Mouse (Mus musculus) neural tube, embryonic 11.5 days (tissue): ENCODE measurements around the gene Arhgap31. TPM values are rescaled to one million over a fixed set of nuclear protein-coding genes. Genes with fewer than 3 reads are reported as not detected.

ENCODE experiments used
- ATAC-seq: fragments of 200-750 bp; cut with Nextera tagmentation; 2 replicates; pipeline ENCODE4 v1.8.0; 2017; ENCODE audit warnings: moderate number of reproducible peaks, mild to moderate bottlenecking, moderate TSS enrichment, moderate library complexity; ENCODE audit not compliant: insufficient read depth, low FRiP score, low TSS enrichment
- DNase-seq: peaks from one replicate; pipeline ENCODE4 v3.0.0-alpha.2; 2015; ENCODE audit warnings: low spot score
- H3K27ac ChIP-seq: fragments of 300-500 bp; sonication (generic); 2 replicates; pipeline ENCODE4 v1.5.1; 2014; ENCODE audit warnings: low read depth, mild to moderate bottlenecking, low read length
- H3K27me3 ChIP-seq: fragments of 300-500 bp; sonication (generic); 2 replicates; pipeline ENCODE4 v1.6.1; 2014; ENCODE audit warnings: mild to moderate bottlenecking, low read length, mixed read lengths; ENCODE audit not compliant: control insufficient read depth, insufficient read depth
- H3K36me3 ChIP-seq: fragments of 300-500 bp; sonication (generic); 2 replicates; pipeline ENCODE4 v1.6.1; 2014; ENCODE audit warnings: mild to moderate bottlenecking, low read length, moderate library complexity, mixed read lengths; ENCODE audit not compliant: control insufficient read depth, insufficient read depth
- H3K4me1 ChIP-seq: fragments of 300-500 bp; sonication (generic); 2 replicates; pipeline ENCODE4 v1.6.1; 2014; ENCODE audit warnings: low read length, mixed read lengths; ENCODE audit not compliant: control insufficient read depth, insufficient read depth
- H3K4me2 ChIP-seq: fragments of 300-500 bp; sonication (generic); 2 replicates; pipeline ENCODE4 v1.6.1; 2014; ENCODE audit warnings: low read depth, mild to moderate bottlenecking, moderate library complexity
- H3K4me3 ChIP-seq: fragments of 300-500 bp; sonication (generic); 2 replicates; pipeline ENCODE4 v1.5.1; 2014; ENCODE audit warnings: low read depth, low read length
- H3K9ac ChIP-seq: fragments of 300-500 bp; sonication (generic); 2 replicates; pipeline ENCODE4 v1.6.1; 2014; ENCODE audit warnings: mild to moderate bottlenecking, low read length
- H3K9me3 ChIP-seq: fragments of 300-500 bp; sonication (generic); 2 replicates; pipeline ENCODE4 v1.6.1; 2016; ENCODE audit warnings: low read length; ENCODE audit not compliant: control insufficient read depth
- WGBS: fragments of 180-500 bp; shearing (Covaris S2); extraction: QIAGEN DNeasy Blood & Tissue Kit; methylation state at CpG from one replicate; pipeline ENCODE4 v1.1.7; 2014; 5-methylcytosine and 5-hydroxymethylcytosine counted together
- polyA plus RNA-seq: library from polyadenylated mRNA; unstranded; fragments of >200 nt; fragmentation: Nextera tagmentation; extraction: Ambion mirVana; gene quantifications from 2 replicates; pipeline ENCODE4 v1.2.1, GENCODE M21; 2014

The Arhgap31 gene
- polyA plus RNA-seq, 1 experiment from 2014 or later, result 7.7 TPM

DNA sequence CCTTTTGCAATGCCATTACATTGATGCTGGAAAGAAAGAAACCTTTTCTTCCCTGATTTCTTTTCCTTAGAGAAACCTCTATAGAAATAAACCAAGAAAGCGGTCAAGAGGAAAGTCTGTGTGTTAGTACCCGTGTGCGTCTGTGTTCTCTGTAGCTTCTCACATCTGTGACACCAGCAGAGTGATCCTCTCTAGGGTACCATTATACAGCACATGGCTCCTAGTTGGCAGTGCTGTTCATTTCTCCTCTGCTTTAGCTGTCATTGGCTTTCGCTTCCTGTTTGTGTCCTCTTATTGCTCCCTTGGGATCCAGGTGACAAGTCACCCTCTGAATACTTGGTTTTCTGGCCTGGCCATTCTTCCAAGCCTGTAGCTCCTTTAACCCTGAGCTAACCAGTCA, 125.5 kb downstream of the Arhgap31 start:
- 85% methylated on average over 4 of the region's 4 CpGs for WGBS
- H3K27me3 ChIP-seq, result no peaks in the 10 kb centered on the region
- H3K9ac ChIP-seq, result no peak overlapping the region
- H3K27ac ChIP-seq, result no peak overlapping the region
- no peak overlapping the region for H3K4me3 ChIP-seq
- H3K4me1 ChIP-seq, result no peaks in the 10 kb centered on the region
- no peak for DNase-seq
- H3K9me3 ChIP-seq, result no peaks in the 10 kb centered on the region
- ATAC-seq, result no peak
- peaks cover 13% of the 10 kb centered on the region for H3K36me3 ChIP-seq
- no peak overlapping the region for H3K4me2 ChIP-seq

DNA sequence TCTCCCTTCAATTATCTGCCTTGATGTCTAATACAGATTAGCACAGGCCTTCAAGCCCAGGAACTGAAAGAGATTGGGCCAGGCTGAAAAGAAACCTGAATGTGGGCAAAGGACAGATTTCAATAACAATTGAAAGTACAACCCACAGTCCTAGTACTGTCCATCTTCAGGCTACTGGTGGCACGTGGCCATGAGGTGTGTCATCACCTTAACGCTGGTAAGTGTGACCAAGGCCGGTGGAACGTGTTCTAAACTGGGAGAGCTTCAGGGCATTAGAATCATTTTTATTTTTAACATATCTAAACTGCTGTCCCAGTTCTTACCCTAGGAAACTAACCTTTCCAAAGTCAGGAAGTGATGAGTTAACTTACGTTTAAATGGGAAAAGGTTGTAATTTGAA, 125.9 kb downstream of the Arhgap31 start:
- ATAC-seq, result no peak
- Histone ChIP-seq H3K9ac (no peak overlapping the region), H3K36me3 (peaks cover 14% of the 10 kb centered on the region), H3K9me3 (no peaks in the 10 kb centered on the region), H3K4me1 (no peaks in the 10 kb centered on the region), H3K27me3 (no peaks in the 10 kb centered on the region), H3K4me3 (no peak overlapping the region), H3K27ac (no peak overlapping the region), H3K4me2 (no peak overlapping the region)
- DNase-seq, result no peak
- WGBS, result 91% methylated on average over 5 of the region's 5 CpGs

DNA sequence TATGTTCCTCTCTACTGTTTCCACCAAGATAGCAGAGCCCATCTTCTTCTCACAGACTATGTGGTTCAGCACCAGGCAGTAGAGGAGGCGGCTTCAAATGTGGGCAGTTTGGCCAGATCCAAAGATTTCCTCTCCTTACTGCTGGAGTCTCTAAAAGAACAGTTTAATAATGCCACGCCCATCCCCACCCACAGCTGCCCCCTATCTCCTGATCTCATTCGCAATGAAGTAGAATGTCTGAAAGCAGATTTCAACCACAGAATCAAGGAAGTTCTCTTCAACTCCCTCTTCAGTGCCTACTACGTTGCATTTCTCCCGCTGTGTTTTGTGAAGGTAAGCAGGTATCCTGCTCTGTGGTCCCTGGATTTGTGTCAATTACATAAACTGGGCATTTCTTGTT, 127.9 kb downstream of the Arhgap31 start:
- DNase-seq (no peak), ATAC-seq (no peak)
- H3K4me1 ChIP-seq, result no peaks in the 10 kb centered on the region
- H3K4me2 ChIP-seq, result no peak overlapping the region
- 94% methylated on average over 5 of the region's 5 CpGs for WGBS
- no peak overlapping the region for H3K9ac ChIP-seq
- H3K4me3 ChIP-seq, result no peak overlapping the region
- H3K27ac ChIP-seq, result no peak overlapping the region
- H3K9me3 ChIP-seq, result no peaks in the 10 kb centered on the region
- H3K27me3 ChIP-seq, result no peaks in the 10 kb centered on the region
- H3K36me3 ChIP-seq, result peaks cover 16% of the 10 kb centered on the region

DNA sequence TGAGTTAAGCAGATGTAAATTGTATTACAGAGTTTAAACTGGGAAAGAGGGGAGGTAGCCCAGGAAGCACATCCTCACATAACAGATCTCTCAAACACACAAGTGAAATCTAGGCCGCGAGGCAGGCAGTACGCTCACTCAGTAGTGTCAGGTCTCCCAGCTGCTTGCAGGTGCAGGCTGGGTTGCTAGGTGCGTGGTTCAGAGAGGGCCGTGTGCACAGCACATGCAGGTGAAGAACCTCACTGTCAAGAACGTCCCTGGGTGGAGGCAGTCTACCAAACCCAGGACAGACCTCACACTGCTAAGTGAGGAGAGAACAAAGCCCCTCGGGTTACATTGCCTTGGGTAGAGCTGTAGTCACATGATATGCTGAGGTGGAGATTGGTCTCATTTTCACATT, 128.3 kb downstream of the Arhgap31 start:
- Histone ChIP-seq H3K27ac (no peak overlapping the region), H3K4me3 (no peak overlapping the region), H3K4me1 (no peaks in the 10 kb centered on the region), H3K4me2 (no peak overlapping the region), H3K9ac (no peak overlapping the region), H3K27me3 (no peaks in the 10 kb centered on the region), H3K36me3 (peaks cover 16% of the 10 kb centered on the region), H3K9me3 (no peaks in the 10 kb centered on the region)
- WGBS, result 90% methylated on average over 7 of the region's 7 CpGs
- DNase-seq (no peak), ATAC-seq (no peak)

DNA sequence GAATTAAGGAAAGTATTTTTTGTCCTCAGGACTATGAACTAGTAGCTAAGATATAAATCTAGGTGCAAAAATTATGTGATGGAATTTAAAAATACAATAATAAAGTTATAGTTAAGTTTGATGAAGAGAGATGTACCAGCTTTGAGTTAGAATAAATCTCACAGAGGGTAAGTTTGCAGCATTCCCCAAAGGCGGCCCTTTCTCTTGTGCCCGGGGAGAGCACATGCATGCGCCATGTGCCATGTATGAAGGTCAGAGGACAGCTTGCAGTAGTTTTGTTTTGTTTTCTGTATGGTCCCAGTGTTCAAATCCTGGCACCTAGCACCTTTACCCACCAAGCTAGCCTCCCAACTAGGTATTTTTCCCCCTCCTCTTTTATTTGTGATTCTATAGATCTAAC, 141.6 kb downstream of the Arhgap31 start:
- WGBS, result 93% methylated on average over 3 of the region's 3 CpGs
- ATAC-seq, result no peak
- H3K9ac ChIP-seq, result no peak overlapping the region

DNA sequence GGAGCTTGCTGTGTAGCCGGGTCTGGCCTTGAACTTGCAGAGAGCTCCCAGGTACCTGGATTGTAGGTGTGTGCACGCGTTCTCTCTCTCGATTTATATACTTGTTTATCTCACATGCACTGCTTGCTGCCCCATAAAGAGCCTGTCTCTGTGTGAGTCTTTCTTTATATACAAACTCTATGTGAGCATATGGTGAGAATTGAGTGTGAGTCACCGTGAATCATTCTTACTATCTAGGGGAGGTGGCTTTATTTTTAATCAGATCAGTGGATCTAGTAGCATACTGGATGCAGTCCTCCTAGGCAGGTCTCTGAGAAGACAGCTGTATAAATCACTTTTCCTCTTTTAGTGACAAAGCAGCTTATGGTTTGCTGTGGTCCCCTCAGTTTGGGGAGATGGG, 144.9 kb downstream of the Arhgap31 start:
- WGBS, result 95% methylated on average over 5 of the region's 5 CpGs
- Histone ChIP-seq H3K36me3 (peaks cover 12% of the 10 kb centered on the region), H3K27ac (no peak overlapping the region), H3K4me1 (no peaks in the 10 kb centered on the region), H3K27me3 (no peaks in the 10 kb centered on the region), H3K4me3 (no peak overlapping the region), H3K4me2 (no peak overlapping the region), H3K9ac (no peak overlapping the region), H3K9me3 (no peaks in the 10 kb centered on the region)
- no peak for ATAC-seq
- DNase-seq, result no peak

More for the DNA sequence above, 141.6 kb downstream of the Arhgap31 start:
- no peaks in the 10 kb centered on the region for H3K9me3 ChIP-seq
- H3K4me3 ChIP-seq, result no peak overlapping the region
- no peaks in the 10 kb centered on the region for H3K27me3 ChIP-seq
- H3K4me2 ChIP-seq, result no peak overlapping the region
- H3K36me3 ChIP-seq, result peaks cover 10% of the 10 kb centered on the region
- no peaks in the 10 kb centered on the region for H3K4me1 ChIP-seq
- no peak overlapping the region for H3K27ac ChIP-seq
- no peak for DNase-seq

DNA sequence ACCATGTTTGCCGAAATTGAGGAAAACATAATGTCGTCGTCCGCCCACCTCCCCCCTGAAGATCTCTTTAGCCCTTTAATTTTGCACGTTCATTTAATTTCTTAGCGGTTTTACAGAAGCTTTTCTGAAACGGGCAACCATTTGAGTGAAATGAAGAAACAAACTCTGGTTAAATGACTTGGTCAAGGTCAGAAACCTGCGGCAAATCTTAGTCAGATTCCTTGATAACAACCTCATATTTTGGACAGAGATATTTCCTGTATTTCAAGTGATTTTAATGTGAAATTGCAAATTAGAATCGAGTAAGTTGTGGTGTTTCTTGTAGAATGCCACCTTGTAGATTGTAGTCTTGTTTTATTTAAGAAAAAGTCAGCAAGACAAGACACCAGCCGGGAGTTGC, 149.6 kb downstream of the Arhgap31 start:
- H3K4me2 ChIP-seq, result peak overlapping the region; percentile 32
- H3K27me3 ChIP-seq, result no peaks in the 10 kb centered on the region
- H3K4me3 ChIP-seq, result peak overlapping the region; percentile 70
- no peaks in the 10 kb centered on the region for H3K4me1 ChIP-seq
- ATAC-seq (no peak), DNase-seq (no peak)
- peak overlapping the region; percentile 74 for H3K9ac ChIP-seq
- H3K36me3 ChIP-seq, result peaks cover 4% of the 10 kb centered on the region
- WGBS, result 40% methylated on average over 10 of the region's 10 CpGs
- no peak overlapping the region for H3K27ac ChIP-seq
- no peaks in the 10 kb centered on the region for H3K9me3 ChIP-seq

DNA sequence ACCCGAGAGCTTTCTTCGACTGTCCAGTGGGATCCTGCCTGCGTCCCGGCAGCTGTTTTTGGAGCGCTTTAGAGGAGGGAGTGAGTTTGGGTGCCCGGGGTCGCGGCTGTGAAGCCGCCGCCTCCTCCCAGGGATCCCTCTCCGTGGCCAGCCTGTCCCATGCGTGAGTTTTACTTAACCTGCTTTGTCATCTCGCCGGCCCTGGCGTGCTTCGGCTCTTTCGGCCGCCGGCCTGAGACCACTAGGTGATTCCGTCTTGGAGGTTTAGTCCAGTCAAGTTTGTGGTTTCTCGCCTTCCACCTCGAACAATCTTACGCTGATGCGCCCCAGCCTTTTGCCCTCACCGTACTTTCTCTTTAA, 150.1 kb downstream of the Arhgap31 start:
- Histone ChIP-seq H3K27ac (no peak overlapping the region), H3K9me3 (no peaks in the 10 kb centered on the region), H3K4me1 (no peaks in the 10 kb centered on the region), H3K4me2 (peak overlapping the region; percentile 32), H3K9ac (peak overlapping the region; percentile 74), H3K27me3 (no peaks in the 10 kb centered on the region), H3K36me3 (peaks cover 4% of the 10 kb centered on the region), H3K4me3 (peak overlapping the region; percentile 70)
- ATAC-seq, result peak; percentile 83
- no peak for DNase-seq
- WGBS, result 0% methylated on average over 25 of the region's 25 CpGs

DNA sequence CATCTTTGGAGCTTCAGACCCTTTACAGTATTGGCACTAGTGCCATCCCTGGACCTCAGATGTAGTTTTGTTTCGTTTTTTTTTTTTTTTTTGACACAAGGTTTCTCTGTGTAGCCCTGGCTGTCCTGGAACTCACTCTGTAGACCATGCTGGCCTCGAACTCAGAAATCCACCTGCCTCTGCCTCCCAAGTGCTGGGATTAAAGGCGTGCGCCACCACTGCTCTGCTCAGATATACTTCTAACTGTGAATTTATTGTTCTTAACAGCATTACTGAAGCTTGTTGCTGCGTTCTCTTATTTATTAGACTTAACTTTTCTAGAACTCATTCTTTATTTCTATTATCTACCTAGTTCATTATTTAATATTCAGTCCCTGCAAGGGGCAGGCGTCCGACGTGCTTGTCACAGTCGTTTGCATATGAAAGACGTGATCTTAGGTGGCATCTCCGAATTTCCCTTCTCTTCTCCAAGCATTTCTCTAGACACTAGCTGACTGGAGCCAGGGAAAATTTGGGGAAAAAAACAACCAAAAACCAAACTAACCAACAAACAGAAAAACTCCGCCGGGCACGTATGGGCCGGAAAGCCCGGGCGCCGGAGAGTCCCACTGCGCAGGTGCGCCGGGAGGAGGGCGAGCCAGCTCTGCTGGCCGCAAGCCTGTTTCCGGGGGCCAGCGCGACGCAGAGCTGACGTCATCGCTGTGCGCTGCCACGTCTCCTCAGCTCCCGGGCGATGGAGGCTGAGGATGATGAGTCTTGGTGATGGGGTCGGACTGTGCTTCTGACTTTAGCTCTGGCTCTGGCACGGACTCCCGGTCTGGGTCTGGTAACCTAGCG, 150.7 kb downstream of the Arhgap31 start:
- WGBS, result 8% methylated on average over 37 of the region's 37 CpGs
- Histone ChIP-seq H3K9ac (peak overlapping the region; percentile 74), H3K4me2 (peak overlapping the region; percentile 32), H3K36me3 (peaks cover 3% of the 10 kb centered on the region), H3K9me3 (no peaks in the 10 kb centered on the region), H3K27me3 (no peaks in the 10 kb centered on the region), H3K4me3 (peak overlapping the region; percentile 70), H3K4me1 (no peaks in the 10 kb centered on the region), H3K27ac (no peak overlapping the region)
- ATAC-seq, result peak; percentile 97
- DNase-seq, result peak; percentile 97
